8 mouse cellular contexts compared by ENCODE assay signal in genomic region chr1:183388426-183389406, GRCm38 (mm10). TPM values are rescaled to one million over a fixed set of nuclear protein-coding genes. Genes with fewer than 3 reads are reported as not detected.
DNase-seq lines count a peak whose midpoint lies in the region; ATAC-seq and TF ChIP-seq lines count a peak whose summit lies in the region.

Gene Taf1a, plus strand, starts transcription at chr1:183388981.

- H3K9me3 ChIP-seq in hindbrain, embryonic 13.5 days = no peaks in the 10 kb centered on the region

- H3K27ac ChIP-seq in hindbrain, embryonic 13.5 days = peak within 1 kb of the TSS; percentile 76

- POLR2A ChIA-PET in Patski (lab: Charles Lee) = interaction anchor here (1.2 kb wide), 1 partner anchor 13 kb away, joined by 3 read pairs; no protein-coding TSS in a partner anchor

- TF ChIP-seq CTCF in Patski (IDR thresholded peaks at IDR 0.05) = no peak

- peak within 1 kb of the TSS; percentile 64 for H3K4me3 ChIP-seq in hindbrain, embryonic 13.5 days

- 6% methylated on average over 44 of the region's 44 CpGs for WGBS in hindbrain, embryonic 13.5 days

- CTCF ChIA-PET in Patski (lab: Charles Lee) = no interaction called here

- ATAC-seq in Patski = peak; percentile 73
- peak; percentile 100 for ATAC-seq in hindbrain, embryonic 13.5 days (ENCODE audit: low FRiP score)

- H3K9ac ChIP-seq in hindbrain, embryonic 13.5 days = peak within 1 kb of the TSS; percentile 65

- peaks cover 17% of the 10 kb centered on the region for H3K4me1 ChIP-seq in hindbrain, embryonic 13.5 days (replicated peaks)

- peak; percentile 48 for DNase-seq in Patski (ENCODE audit: low read depth, low spot score)
- peak; percentile 95 to 96 for DNase-seq in cerebellum, postnatal 14 days
- peak; percentile 85 to 88 for DNase-seq in frontal cortex, postnatal 14 days (ENCODE audit: low spot score in 2 of 2)
- DNase-seq in layer of hippocampus, postnatal 25 days (ENCODE audit: extremely low spot score in 1 of 2, low spot score in 1 of 2) = peak; percentile 72 to 87
- DNase-seq in lung, postnatal 25 days (ENCODE audit: low spot score) = peak; percentile 93
- DNase-seq in retina, embryonic 14.5 days (ENCODE audit: low spot score) = peak; percentile 97
- DNase-seq in thymus, postnatal 4 days = peak; percentile 95

- peak within 1 kb of the TSS; percentile 80 for H3K4me2 ChIP-seq in hindbrain, embryonic 13.5 days

- peaks cover 8% of the 10 kb centered on the region for H3K36me3 ChIP-seq in hindbrain, embryonic 13.5 days

- peaks cover 22% of the 10 kb centered on the region for H3K27me3 ChIP-seq in Patski
- peaks cover 30% of the 10 kb centered on the region for H3K27me3 ChIP-seq in hindbrain, embryonic 13.5 days

- in situ Hi-C loops in Patski (cut with MboI; ENCODE audit: low pct_unique_long_range_greater_than_20kb) = no loop called here

RNA-seq across cellular contexts. Expression of gene Taf1a, which starts in this region (rescaled TPM):
- polyA plus RNA-seq in Patski (2021) = 46.9 TPM
- 16.3 and 17.4 TPM in 2 replicates for polyA plus RNA-seq in hindbrain, embryonic 13.5 days (2015; fragmentation: Nextera tagmentation; extraction: Ambion mirVana)
- total RNA-seq in layer of hippocampus, postnatal 25 days (2021) = 10 to 100 TPM; 16.7 to 19.1 TPM

Comparison
In these comparisons a context has a peak if more than half of its experiments do, and no peak if none do; other contexts are left out.
1. Peak in every context shown above with its lines: DNase-seq, ATAC-seq, H3K4me3 ChIP-seq and H3K27ac ChIP-seq.